Mouse (Mus musculus): Measurements from ENCODE around the gene Gys1. TPM values are rescaled to one million over a fixed set of nuclear protein-coding genes. Genes with fewer than 3 reads are reported as not detected.

Gene Gys1
- polyA plus RNA-seq, 1 experiment = 24.8 TPM

DNA sequence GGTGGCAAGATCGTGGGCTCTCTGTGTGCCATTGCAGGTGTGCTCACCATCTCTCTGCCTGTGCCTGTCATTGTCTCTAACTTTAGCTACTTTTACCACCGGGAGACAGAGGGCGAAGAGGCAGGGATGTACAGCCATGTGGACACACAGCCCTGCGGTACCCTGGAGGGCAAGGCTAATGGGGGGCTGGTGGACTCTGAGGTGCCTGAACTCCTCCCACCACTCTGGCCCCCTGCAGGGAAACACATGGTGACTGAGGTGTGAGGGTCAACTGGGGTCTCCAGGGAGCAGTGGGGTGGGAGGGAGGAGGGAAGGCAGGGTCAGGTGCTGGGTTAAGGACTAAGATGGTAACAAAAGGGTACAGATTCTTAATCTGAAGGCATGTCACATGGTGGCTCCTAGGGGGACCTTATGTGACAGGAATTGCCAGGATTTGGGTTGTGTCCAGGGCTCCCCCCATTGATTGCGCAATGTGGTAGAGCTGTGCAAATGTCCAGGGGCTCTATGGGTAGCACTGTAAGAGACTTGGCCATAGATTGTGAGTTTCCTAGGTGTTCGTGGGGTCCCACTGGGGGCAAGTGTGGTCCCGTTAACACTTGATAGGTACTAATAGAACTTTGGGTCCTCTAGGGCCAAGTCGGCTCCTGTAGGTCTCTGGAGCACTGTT, 25.0 kb upstream of the Gys1 start:
- 83% methylated on average over 8 of the region's 8 CpGs for whole genome bisulfite sequencing
- Histone ChIP-seq H3K4me1 (ENCODE audit: control insufficient read depth, insufficient read depth, low read length) (no peaks in the 10 kb centered on the region; the same call in 1 of the 2 replicates), H3K4me3 (replicated peaks; ENCODE audit: insufficient read depth, low read depth, low read length) (no peak overlapping the region), H3K27ac (ENCODE audit: insufficient read depth, low read length) (no peak overlapping the region), H3K27me3 (ENCODE audit: control insufficient read depth, insufficient read depth, low read length) (peaks cover 6% of the 10 kb centered on the region; the same call in 1 of the 2 replicates)
- TF ChIP-seq CTCF (IDR thresholded peaks at IDR 0.05; ENCODE audit: borderline replicate concordance, insufficient read depth, low read depth, low read length) (no peak), POLR2A (IDR thresholded peaks at IDR 0.05; ENCODE audit: borderline replicate concordance, insufficient read depth, low read length) (no peak)
- no peak for DNase-seq

DNA sequence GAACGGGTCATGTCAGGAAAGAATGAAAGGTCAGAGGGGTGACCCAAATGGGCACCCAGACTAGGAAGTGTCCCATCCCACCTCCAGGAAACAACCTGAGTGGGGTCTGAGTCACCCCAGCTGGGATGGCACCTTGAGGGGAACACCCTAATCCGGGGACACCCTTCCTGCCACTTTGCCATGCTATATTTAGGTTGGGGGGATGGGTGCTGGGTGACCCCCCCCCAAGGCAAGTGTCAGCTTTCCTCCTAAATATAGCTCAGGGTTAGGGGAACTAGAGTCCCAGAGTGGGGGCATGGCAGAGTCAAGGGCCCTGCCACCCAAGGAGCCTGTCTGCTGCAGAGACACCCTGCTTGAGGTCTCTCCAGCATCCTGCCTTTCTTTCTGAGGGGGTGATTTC, 22.2 kb upstream of the Gys1 start:
- no peak for TF ChIP-seq CTCF (IDR thresholded peaks at IDR 0.05; ENCODE audit: borderline replicate concordance, insufficient read depth, low read depth, low read length)
- TF ChIP-seq POLR2A (IDR thresholded peaks at IDR 0.05; ENCODE audit: borderline replicate concordance, insufficient read depth, low read length) = no peak
- WGBS = 91% methylated on average over 2 of the region's 2 CpGs
- H3K27ac ChIP-seq (ENCODE audit: insufficient read depth, low read length) = no peak overlapping the region
- DNase-seq = no peak
- H3K4me3 ChIP-seq (replicated peaks; ENCODE audit: insufficient read depth, low read depth, low read length) = no peak overlapping the region
- H3K27me3 ChIP-seq (ENCODE audit: control insufficient read depth, insufficient read depth, low read length) = no peaks in the 10 kb centered on the region; the same call in 1 of the 2 replicates
- H3K4me1 ChIP-seq (ENCODE audit: control insufficient read depth, insufficient read depth, low read length) = no peaks in the 10 kb centered on the region

DNA sequence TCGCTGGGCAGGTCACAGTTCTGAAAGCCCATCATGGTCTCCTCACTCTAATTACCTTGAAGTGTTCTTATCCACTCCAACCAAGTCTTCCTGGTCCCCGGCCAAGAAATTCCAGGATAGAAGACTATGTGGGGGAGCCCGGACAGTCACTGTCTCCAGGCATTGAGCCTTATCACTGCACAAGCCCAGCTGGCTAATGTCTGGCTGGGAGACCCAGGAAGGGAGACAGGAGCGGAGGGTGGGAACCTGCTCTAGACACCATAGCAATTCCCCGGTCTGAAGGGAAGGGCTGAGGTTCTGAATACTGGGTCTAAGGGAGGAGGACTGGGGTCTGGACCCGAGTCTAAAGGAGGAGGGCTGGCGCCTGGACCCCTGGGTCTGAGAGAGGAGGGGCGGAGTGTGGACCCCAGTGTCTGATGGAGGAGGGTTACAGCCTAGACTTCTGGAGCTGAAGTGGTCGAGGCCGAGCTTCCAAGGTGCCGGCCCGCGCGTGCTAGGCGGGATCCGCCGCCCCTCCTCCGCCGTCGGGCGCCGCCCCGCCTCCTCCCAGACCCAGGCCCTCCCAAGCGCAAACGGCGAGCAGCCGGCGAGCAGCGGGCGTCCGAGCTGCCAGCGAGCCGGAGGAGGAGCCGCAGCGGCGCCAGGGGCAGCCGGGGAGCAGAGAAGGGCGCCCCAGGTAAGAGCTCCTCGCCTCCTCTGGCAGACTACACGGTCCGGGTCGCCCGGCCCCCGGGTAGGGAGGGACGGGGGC, 21.4 kb upstream of the Gys1 start, which contains the start of gene Ntf5:
TSS of gene Ntf5 (plus strand) at position 583 of the 751 bp plus-strand sequence.
- DNase-seq = no peak
- WGBS = 4% methylated on average over 44 of the region's 45 CpGs
- no peak within 1 kb of the TSS for H3K27ac ChIP-seq (ENCODE audit: insufficient read depth, low read length)
- H3K4me3 ChIP-seq (replicated peaks; ENCODE audit: insufficient read depth, low read depth, low read length) = no peak within 1 kb of the TSS
- H3K27me3 ChIP-seq (ENCODE audit: control insufficient read depth, insufficient read depth, low read length) = no peaks in the 10 kb centered on the region; the same call in 1 of the 2 replicates
- H3K4me1 ChIP-seq (ENCODE audit: control insufficient read depth, insufficient read depth, low read length) = no peaks in the 10 kb centered on the region
- TF ChIP-seq POLR2A (IDR thresholded peaks at IDR 0.05; ENCODE audit: borderline replicate concordance, insufficient read depth, low read length) = no peak
- no peak for TF ChIP-seq CTCF (IDR thresholded peaks at IDR 0.05; ENCODE audit: borderline replicate concordance, insufficient read depth, low read depth, low read length)

DNA sequence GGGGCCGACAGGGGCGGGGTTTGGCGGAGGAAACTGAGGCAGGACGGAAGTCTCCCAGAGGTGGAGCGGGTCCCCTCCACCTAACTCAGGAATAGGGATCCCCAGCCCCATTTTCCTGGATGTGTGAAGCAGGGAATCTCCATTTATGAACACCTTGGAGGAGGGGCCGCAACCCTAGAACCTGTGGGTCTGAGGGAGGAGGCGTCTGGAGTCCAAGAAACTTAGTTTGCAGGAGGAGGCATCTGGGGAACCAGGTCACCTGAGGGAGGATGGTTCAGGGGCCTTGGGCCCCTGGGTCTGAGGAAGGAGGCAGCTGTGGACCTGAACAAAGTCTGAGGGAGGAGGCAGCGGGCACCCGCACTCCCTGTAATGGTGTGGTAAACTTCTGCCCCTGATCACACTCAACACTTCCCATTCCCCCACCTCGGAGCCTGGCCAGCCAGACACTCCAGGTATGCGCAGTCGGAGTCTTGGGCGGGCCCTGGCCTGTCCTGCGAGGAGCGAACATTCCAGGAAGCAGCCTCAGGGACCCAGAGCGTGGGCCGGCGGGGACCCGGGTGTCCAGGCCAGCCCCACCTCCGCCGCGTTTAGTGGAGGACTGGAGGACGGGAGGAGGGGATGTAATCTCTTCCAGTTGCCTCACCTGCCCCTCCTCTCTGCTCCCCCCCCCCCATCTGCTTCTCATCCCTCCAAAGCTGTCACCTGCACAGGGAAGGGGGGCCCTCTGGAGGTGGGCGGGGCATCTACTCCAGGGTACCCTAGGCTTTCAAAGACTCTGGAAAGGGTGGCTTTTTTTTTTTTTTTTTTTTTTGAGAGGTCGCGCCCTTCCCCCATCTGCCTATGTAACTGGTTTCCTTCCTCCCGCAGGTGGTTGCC, 20.5 kb upstream of the Gys1 start:
- DNase-seq = no peak
- H3K27ac ChIP-seq (ENCODE audit: insufficient read depth, low read length) = no peak overlapping the region
- WGBS = 3% methylated on average over 26 of the region's 27 CpGs
- H3K27me3 ChIP-seq (ENCODE audit: control insufficient read depth, insufficient read depth, low read length) = no peaks in the 10 kb centered on the region; the same call in 1 of the 2 replicates
- TF ChIP-seq CTCF (IDR thresholded peaks at IDR 0.05; ENCODE audit: borderline replicate concordance, insufficient read depth, low read depth, low read length) = no peak
- TF ChIP-seq POLR2A (IDR thresholded peaks at IDR 0.05; ENCODE audit: borderline replicate concordance, insufficient read depth, low read length) = no peak
- no peak overlapping the region for H3K4me3 ChIP-seq (replicated peaks; ENCODE audit: insufficient read depth, low read depth, low read length)
- no peaks in the 10 kb centered on the region for H3K4me1 ChIP-seq (ENCODE audit: control insufficient read depth, insufficient read depth, low read length)

DNA sequence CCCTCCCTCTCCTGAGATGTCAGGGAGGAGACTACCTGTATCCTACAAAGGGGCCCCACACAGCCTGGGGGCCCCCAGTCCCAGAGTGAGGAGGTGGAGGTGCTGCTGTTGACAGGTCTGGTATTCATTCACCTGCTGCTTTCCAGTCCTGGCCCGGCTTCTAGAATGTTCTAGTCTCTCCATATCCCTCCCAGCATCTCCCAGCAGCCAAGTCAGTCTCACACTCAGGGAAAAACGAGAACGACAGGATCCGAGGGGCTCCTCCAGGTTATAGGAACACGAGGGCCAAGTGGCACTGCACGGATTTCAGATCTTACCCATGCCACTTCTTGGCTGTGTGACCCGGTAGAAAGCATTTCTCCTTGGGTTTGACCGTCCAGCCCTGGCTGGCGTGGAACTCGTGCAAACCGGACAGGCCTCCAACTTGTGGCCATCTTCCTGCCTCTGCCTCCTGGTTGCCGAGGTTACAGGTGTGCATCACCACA, 19.9 kb upstream of the Gys1 start:
- 46% methylated on average over 12 of the region's 12 CpGs for WGBS
- no peak for TF ChIP-seq CTCF (IDR thresholded peaks at IDR 0.05; ENCODE audit: borderline replicate concordance, insufficient read depth, low read depth, low read length)
- no peak for TF ChIP-seq POLR2A (IDR thresholded peaks at IDR 0.05; ENCODE audit: borderline replicate concordance, insufficient read depth, low read length)
- Histone ChIP-seq H3K4me1 (ENCODE audit: control insufficient read depth, insufficient read depth, low read length) (no peaks in the 10 kb centered on the region), H3K4me3 (replicated peaks; ENCODE audit: insufficient read depth, low read depth, low read length) (no peak overlapping the region), H3K27me3 (ENCODE audit: control insufficient read depth, insufficient read depth, low read length) (no peaks in the 10 kb centered on the region; the same call in 1 of the 2 replicates), H3K27ac (ENCODE audit: insufficient read depth, low read length) (no peak overlapping the region)
- DNase-seq = no peak

DNA sequence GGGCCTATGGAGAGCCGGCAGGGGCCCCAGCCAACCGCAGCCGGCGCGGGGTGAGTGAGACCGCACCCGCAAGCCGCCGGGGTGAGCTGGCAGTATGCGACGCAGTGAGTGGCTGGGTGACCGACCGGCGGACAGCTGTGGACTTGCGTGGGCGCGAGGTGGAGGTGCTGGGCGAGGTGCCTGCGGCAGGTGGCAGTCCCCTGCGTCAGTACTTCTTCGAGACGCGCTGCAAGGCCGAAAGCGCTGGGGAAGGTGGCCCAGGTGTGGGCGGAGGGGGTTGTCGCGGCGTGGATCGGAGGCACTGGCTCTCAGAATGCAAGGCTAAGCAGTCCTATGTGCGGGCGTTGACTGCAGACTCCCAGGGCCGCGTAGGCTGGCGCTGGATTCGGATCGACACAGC, 19.0 kb upstream of the Gys1 start:
- Histone ChIP-seq H3K4me3 (replicated peaks; ENCODE audit: insufficient read depth, low read depth, low read length) (peak overlapping the region; percentile 39), H3K4me1 (ENCODE audit: control insufficient read depth, insufficient read depth, low read length) (no peaks in the 10 kb centered on the region), H3K27me3 (ENCODE audit: control insufficient read depth, insufficient read depth, low read length) (no peaks in the 10 kb centered on the region; the same call in 1 of the 2 replicates), H3K27ac (ENCODE audit: insufficient read depth, low read length) (no peak overlapping the region)
- WGBS = 11% methylated on average over 37 of the region's 37 CpGs
- TF ChIP-seq POLR2A (IDR thresholded peaks at IDR 0.05; ENCODE audit: borderline replicate concordance, insufficient read depth, low read length) (no peak), CTCF (IDR thresholded peaks at IDR 0.05; ENCODE audit: borderline replicate concordance, insufficient read depth, low read depth, low read length) (no peak)
- no peak for DNase-seq

DNA sequence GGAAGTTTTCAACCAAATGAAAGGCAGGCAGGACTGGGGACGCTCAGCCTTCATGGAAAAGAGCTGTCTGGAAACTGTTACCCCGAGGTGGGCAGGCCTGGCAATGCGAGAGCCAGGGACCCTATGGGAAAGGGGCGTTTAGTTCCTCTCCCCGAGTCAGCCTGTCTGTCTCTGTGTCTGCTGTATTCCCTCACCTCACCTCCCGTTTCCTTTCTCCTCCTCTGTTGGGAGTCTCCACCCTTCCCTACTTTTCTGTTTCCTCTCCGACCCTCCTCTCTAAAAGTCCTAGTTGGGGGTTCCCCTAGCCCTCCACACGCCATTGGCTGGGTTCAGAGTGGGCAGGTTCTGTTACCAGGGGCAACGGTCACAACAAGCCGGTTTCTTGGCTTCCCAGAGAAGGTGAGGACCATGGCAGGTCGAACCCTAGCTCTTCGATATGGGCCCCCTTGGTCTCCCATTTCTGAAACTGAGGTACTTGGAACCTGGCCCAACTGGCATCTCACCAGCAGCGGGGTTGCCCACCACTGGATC, 16.6 kb upstream of the Gys1 start:
- H3K4me3 ChIP-seq (replicated peaks; ENCODE audit: insufficient read depth, low read depth, low read length) = no peak overlapping the region
- no peaks in the 10 kb centered on the region for H3K4me1 ChIP-seq (ENCODE audit: control insufficient read depth, insufficient read depth, low read length)
- H3K27ac ChIP-seq (ENCODE audit: insufficient read depth, low read length) = no peak overlapping the region
- H3K27me3 ChIP-seq (ENCODE audit: control insufficient read depth, insufficient read depth, low read length) = no peaks in the 10 kb centered on the region; the same call in 1 of the 2 replicates
- DNase-seq = no peak
- TF ChIP-seq CTCF (IDR thresholded peaks at IDR 0.05; ENCODE audit: borderline replicate concordance, insufficient read depth, low read depth, low read length) (no peak), POLR2A (IDR thresholded peaks at IDR 0.05; ENCODE audit: borderline replicate concordance, insufficient read depth, low read length) (no peak)
- WGBS = 8% methylated on average over 13 of the region's 13 CpGs
